13 mouse cellular contexts compared by ENCODE assay signal in the genomic region with DNA sequence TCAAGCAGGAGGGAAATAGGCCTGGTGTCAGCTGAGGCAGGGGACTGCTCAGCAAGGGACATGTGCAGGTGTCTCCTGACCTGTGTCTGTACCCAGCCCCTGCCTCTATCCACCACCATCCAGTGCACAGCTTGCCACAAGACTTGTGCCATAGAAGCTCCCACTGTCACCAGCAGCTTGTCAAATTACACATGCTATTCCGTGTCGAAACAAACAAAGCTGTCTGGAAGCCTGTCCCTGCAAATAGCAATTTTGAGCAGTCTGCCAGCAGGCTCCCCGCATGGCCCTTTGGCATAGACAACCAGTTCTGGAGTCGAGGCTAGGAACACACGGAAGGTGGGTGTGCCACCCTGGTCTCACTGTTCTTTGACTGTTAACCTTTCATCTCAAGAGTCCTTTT.
DNase-seq lines count a peak whose midpoint lies in the region; ATAC-seq and TF ChIP-seq lines count a peak whose summit lies in the region.
"Had no signal": no experiment of that assay in that cellular context is flagged by ENCODE, and none has a peak within 500 bp of the region (broad histone marks: within the 10 kb centered on the region; RNA-seq: fewer than 3 reads in every experiment).

No protein-coding gene starts in this region.

- no peaks in the 10 kb centered on the region for H3K36me3 ChIP-seq in hindbrain, embryonic 16.5 days (ENCODE audit: control insufficient read depth, insufficient read depth, low read length)
- H3K36me3 ChIP-seq in hindbrain, embryonic 10.5 days, result no peaks in the 10 kb centered on the region

- no peak overlapping the region for H3K9ac ChIP-seq in hindbrain, embryonic 16.5 days (ENCODE audit: low read depth, low read length)

- 45% methylated on average over 5 of the region's 5 CpGs for WGBS in hindbrain, embryonic 16.5 days
- 82% methylated on average over 5 of the region's 5 CpGs for WGBS in hindbrain, embryonic 10.5 days

- TF ChIP-seq CTCF in brain, embryonic 14.5 days (IDR thresholded peaks at IDR 0.05; ENCODE audit: borderline replicate concordance, extremely low read depth, insufficient read depth, insufficient read length), result no peak

- no peak overlapping the region for H3K4me2 ChIP-seq in hindbrain, embryonic 16.5 days (ENCODE audit: low read length)

- no peak for TF ChIP-seq POLR2A in brain, embryonic 14.5 days (IDR thresholded peaks at IDR 0.05; ENCODE audit: borderline replicate concordance, extremely low read depth, insufficient read depth, insufficient read length, poor library complexity, severe bottlenecking)

- H3K27me3 ChIP-seq in hindbrain, embryonic 16.5 days (replicated peaks; ENCODE audit: control insufficient read depth, insufficient read depth, low read length), result no peaks in the 10 kb centered on the region
- no peaks in the 10 kb centered on the region for H3K27me3 ChIP-seq in hindbrain, embryonic 10.5 days (ENCODE audit: insufficient read depth, poor library complexity, severe bottlenecking)
- H3K27me3 ChIP-seq: megakaryocyte, embryonic 14.5 days had no signal

- no peak overlapping the region for H3K4me3 ChIP-seq in hindbrain, embryonic 16.5 days (ENCODE audit: low read length)
- no peak overlapping the region for H3K4me3 ChIP-seq in hindbrain, embryonic 10.5 days
- H3K4me3 ChIP-seq: megakaryocyte, embryonic 14.5 days had no signal

- peaks cover 5% of the 10 kb centered on the region; the same call in 1 of the 2 replicates for H3K4me1 ChIP-seq in hindbrain, embryonic 16.5 days (ENCODE audit: control insufficient read depth, insufficient read depth, low read depth, low read length)
- peaks cover 14% of the 10 kb centered on the region; the same call in 1 of the 2 replicates for H3K4me1 ChIP-seq in hindbrain, embryonic 10.5 days (replicated peaks)
- H3K4me1 ChIP-seq: megakaryocyte, embryonic 14.5 days had no signal

- H3K9me3 ChIP-seq in hindbrain, embryonic 16.5 days (ENCODE audit: control insufficient read depth, low read length), result no peaks in the 10 kb centered on the region
- H3K9me3 ChIP-seq in hindbrain, embryonic 10.5 days, result no peaks in the 10 kb centered on the region

- H3K27ac ChIP-seq in hindbrain, embryonic 16.5 days (ENCODE audit: low read depth, low read length), result no peak overlapping the region
- no peak overlapping the region for H3K27ac ChIP-seq in hindbrain, embryonic 10.5 days

- DNase-seq in hindbrain, embryonic 10.5 days (ENCODE audit: low spot score), result no peak
- peak; percentile 82 for DNase-seq in brain, embryonic 14.5 days (ENCODE audit: low read depth)
- DNase-seq in cerebellum, adult 9-11 months, result peak; percentile 73
- peak; percentile 69 to 74 for DNase-seq in layer of hippocampus, postnatal 10 days (ENCODE audit: low spot score in 2 of 2)
- DNase-seq in heart, postnatal 4 days, result no peak
- DNase-seq: adrenal gland, adult 8-10 months; gastrocnemius, postnatal 14 days; heart, postnatal 10 days; kidney, adult 2 months; lung, adult 2 months had no signal

- peak; percentile 64; the same call in 1 of the 2 replicates for ATAC-seq in hindbrain, embryonic 16.5 days
- no peak for ATAC-seq in activated CD4-positive, CD25-positive, alpha-beta regulatory T cell, adult 4 months

Comparison
In these comparisons a context has a peak if more than half of its experiments do, and no peak if none do; other contexts are left out.
1. DNase-seq: peak in brain, embryonic 14.5 days (single experiment), cerebellum, adult 9-11 months (single experiment) and layer of hippocampus, postnatal 10 days (2 of 2); none in hindbrain, embryonic 10.5 days (single experiment) and heart, postnatal 4 days (single experiment).